Mouse (Mus musculus) brain, embryonic 14.5 days (tissue): ENCODE data around the gene Tcam1.

Experiments used
- CTCF ChIP-seq: fragments of 200-500 bp; IDR thresholded peaks from 2 replicates; pipeline ENCODE4 v1.5.1; 2012; ENCODE audit warnings: inconsistent platforms, mild to moderate bottlenecking, moderate library complexity, borderline replicate concordance; ENCODE audit not compliant: insufficient read depth, insufficient read length; ENCODE audit errors: extremely low read depth
- POLR2A ChIP-seq: fragments of 200-500 bp; IDR thresholded peaks from 2 replicates; pipeline ENCODE4 v1.6.1; 2012; ENCODE audit warnings: mild to moderate bottlenecking, inconsistent platforms, borderline replicate concordance; ENCODE audit not compliant: poor library complexity, insufficient read depth, insufficient read length, severe bottlenecking; ENCODE audit errors: extremely low read depth

- no peak for TF ChIP-seq CTCF
- no peak for TF ChIP-seq POLR2A
These were observed 7.7 kb downstream of the Tcam1 start for GRCm38 (mm10) chr11:106284126-106284525.
